Mouse (Mus musculus) testis, adult 2 months (tissue): ENCODE results near the gene Pla2r1.

Experiments used
- CTCF ChIP-seq: fragments of 200-500 bp; IDR thresholded peaks from 2 replicates; pipeline ENCODE4 v1.5.1; 2012; ENCODE audit warnings: low read depth, mild to moderate bottlenecking, inconsistent platforms, low read length, moderate library complexity; ENCODE audit not compliant: control insufficient read depth, insufficient read depth, insufficient replicate concordance
- POLR2A ChIP-seq: fragments of 200-500 bp; IDR thresholded peaks from 2 replicates; pipeline ENCODE4 v1.6.1; 2012; ENCODE audit warnings: low read depth, mild to moderate bottlenecking, inconsistent platforms, low read length, moderate library complexity; ENCODE audit not compliant: control insufficient read depth

DNA sequence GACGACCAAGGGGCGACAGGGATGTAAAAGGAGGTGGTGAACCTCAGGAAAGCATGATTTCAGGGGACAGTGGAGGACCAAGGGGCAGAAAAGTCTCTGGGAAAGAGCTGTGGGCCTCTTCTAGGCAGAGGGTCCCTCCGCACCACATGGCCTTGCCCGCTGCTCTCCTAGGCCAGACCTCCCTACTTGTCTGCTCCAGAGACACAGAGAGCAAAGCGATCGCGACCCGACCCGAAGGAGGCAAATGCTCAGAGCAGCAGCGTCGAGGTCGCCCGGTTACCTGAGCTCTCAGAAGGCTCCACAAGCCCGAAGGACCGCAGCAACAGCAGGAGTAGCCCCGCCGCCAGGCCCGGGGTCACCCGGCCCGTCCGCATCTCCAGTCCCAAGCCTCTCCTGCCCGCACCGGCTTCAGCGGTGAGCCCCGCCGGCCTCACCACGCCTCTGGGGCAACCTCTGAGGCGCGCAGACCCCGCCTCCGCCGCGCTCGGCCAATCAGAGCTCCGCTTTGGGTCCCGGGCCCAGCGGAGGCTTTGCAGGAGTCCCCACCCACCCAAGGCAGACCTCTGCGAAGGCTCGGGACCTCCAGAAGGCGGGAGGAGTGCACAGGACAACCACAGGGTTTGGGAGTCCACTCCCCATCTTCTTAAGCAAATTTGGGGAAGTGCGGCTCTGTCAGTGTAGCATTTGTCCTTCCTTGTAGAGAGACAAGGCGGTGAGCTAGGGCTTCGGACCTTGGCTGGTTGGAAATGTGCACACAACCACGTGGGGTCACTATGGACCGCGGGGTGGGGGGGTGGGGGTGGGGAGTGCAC is 170.0 kb downstream of the Pla2r1 start, which contains the start of gene Ly75:
- no peak for TF ChIP-seq CTCF
- TF ChIP-seq POLR2A, result no peak; the same call in 1 of the 2 replicates
